Mouse (Mus musculus): ENCODE measurements at regions not wholly inside any gene's neighbourhood (a gene's known extent, or its start where the extent isn't known, plus 50 kb on each side); places are given as distances from the start of the nearest gene placed in this dataset.

- DNase-seq (ENCODE audit: low spot score in 2 of 2) = no peak
Measured at GRCm38 (mm10) chr3:34465040-34465831, 185.0 kb upstream of the Sox2 start.

GRCm38 (mm10) chr3:34458766-34459165, 191.4 kb upstream of the Sox2 start:
- DNase-seq (ENCODE audit: low spot score in 2 of 2) = no peak

GRCm38 (mm10) chr3:34457821-34458220, 192.4 kb upstream of the Sox2 start:
- no peak for DNase-seq (ENCODE audit: low spot score in 2 of 2)

GRCm38 (mm10) chr3:34456488-34457433, 193.4 kb upstream of the Sox2 start:
- DNase-seq (ENCODE audit: low spot score in 2 of 2) = no peak

GRCm38 (mm10) chr3:34454026-34454624, 196.1 kb upstream of the Sox2 start:
- no peak for DNase-seq (ENCODE audit: low spot score in 2 of 2)

- DNase-seq (ENCODE audit: low spot score in 2 of 2) = peak in 1 of 2 experiments; percentile 37
Measured at GRCm38 (mm10) chr3:34445354-34445753, 204.9 kb upstream of the Sox2 start.

DNA sequence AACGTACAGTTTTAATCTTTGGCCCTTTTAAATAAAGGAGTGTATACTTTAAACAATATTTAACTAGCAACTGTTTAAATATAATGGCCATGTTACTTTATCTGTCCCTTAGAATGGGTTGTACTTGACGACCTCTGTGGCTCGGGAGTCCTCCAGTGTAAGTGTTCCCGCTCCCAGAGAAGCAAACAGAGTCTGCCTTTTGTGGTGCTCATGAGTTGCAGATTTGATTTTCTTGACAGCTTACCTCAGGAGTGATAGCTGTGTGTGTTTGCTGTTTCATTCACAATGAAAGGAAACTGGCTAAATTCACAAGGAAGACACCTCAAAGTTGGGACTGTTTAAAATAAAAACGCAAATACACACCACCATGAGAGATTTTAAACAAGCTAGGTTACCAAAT, 205.4 kb upstream of the Sox2 start:
- no peak for DNase-seq (ENCODE audit: low spot score in 2 of 2)

DNA sequence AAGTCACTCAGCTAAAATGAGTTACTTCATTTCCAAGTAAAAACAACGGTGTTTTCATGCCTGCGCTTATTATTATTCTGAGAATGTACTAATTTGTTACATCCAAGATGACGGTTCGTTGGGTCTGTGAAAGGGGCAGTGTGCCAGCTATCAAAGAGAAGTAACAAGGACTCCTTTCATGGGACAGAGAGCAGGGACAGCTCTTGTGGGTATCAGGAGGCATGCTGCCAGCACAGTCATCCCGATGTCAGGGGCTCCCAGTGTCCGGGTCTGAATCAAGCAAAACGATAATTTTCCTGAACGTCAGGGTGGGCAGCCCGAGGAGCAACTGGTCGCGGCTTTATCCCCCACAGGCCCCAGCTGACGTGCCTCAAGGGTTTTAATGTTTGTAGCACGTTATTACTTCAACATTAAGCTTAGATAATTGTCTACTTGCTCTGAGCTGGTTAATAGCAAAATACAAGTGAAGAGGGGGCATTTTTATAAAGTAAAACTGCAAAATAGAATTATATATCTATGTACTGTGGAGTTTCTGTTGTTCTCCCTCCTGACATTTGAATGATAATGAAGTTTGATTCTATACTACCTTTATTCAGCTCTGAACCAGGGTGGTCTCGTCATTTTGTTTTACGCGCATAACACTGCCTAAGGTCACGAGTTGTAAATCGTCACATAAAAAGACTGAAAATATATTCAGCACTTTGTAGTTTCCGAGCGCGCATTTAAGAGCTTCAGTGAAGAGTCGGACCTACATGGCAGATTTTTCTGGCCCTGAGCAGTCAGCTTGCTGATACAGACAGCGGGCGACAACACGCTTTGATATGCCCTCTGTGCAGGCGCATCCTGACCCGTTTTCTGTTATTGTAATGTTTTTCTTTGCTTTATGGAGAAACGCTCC, 206.2 kb upstream of the Sox2 start:
- DNase-seq (ENCODE audit: low spot score in 2 of 2) = peak; percentile 54 to 68

DNA sequence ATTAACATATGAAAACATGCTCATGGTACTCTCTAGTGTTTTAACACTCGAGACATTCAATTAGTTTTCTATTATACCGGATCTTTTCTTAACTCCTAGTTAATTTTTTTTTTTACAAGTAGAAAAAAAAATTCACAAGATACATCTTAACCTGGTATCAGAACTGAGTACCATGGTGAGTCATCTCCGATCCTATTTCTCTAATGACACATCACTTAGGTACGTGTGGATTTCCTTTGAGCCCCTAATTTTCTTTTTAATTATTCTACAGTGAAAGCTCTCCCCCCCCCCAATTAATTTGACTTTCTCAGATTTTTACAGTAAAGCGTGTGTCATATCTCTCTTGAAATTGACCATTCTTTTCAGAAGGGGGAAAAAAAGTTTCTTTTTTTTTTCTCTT, 206.9 kb upstream of the Sox2 start:
- DNase-seq (ENCODE audit: low spot score in 2 of 2) = no peak

GRCm38 (mm10) chr3:34441792-34442191, 208.4 kb upstream of the Sox2 start:
- no peak for DNase-seq (ENCODE audit: low spot score in 2 of 2)

GRCm38 (mm10) chr3:34441266-34441665, 208.9 kb upstream of the Sox2 start:
- no peak for DNase-seq (ENCODE audit: low spot score in 2 of 2)

DNA sequence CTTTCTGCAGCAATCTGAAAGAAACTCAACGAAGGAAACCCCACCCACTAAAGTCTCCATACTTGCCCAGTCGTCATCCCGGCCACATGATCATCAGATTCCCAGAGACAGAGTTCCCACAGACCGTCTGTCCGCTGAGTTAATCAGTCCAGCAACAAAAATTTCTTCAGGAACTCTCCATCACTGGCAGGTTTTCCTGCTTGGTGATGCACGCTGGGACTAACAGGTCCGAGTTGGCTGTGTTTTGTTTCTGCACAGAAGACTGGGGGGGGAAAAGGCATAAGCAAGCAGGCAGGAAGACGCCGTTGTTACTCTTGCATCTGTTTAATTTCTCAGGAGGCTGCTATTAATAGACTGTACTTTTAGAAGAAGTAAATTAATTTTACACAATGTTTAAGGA, 215.3 kb upstream of the Sox2 start:
- DNase-seq (ENCODE audit: low spot score in 2 of 2) = no peak

- DNase-seq (ENCODE audit: low spot score in 2 of 2) = no peak
Measured at GRCm38 (mm10) chr3:34427967-34428366, 222.2 kb upstream of the Sox2 start.

- DNase-seq (ENCODE audit: low spot score in 2 of 2) = no peak
Measured at GRCm38 (mm10) chr3:34427495-34427894, 222.7 kb upstream of the Sox2 start.

DNA sequence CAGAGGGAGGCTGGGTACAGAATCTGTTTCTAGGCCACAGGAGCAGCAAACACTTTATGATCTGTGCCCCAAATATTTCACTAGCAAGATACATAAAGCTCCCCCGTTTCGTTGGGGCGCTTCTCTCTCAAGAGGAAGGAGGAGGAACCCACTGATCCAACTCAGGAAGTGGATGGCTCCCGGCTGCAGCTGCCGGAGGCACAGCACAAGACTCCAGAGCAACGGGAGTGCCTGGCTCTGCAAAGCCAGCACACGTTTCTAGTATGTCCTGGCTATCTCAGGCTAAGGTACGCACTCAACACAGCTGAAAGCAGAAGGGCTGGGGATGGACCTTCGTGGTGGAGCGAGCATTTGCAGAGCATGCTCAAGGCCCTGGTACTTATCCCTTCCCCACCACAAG, 223.2 kb upstream of the Sox2 start:
- no peak for DNase-seq (ENCODE audit: low spot score in 2 of 2)

DNA sequence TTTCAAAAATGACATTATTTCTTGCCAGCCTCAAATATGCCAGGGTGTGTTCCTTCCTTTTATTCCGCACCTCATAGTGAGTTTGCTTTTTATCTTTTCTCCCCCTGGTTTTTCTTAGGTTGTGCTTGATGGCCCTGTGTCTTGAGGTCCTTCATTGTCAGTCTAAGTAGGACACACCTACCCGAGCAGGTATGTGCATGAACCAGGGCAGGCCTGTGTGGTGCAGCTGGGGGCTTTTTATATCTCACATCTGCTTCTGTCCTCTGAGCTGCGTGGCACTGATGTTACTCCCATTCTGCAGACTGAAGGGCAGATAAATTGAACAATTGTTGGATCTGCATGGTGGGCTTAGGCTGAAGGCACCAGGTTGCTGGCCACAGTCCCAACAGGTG, 238.3 kb upstream of the Sox2 start:
- no peak for DNase-seq (ENCODE audit: low spot score in 2 of 2)

GRCm38 (mm10) chr3:34411142-34411914, 238.9 kb upstream of the Sox2 start:
- DNase-seq (ENCODE audit: low spot score in 2 of 2) = no peak

DNA sequence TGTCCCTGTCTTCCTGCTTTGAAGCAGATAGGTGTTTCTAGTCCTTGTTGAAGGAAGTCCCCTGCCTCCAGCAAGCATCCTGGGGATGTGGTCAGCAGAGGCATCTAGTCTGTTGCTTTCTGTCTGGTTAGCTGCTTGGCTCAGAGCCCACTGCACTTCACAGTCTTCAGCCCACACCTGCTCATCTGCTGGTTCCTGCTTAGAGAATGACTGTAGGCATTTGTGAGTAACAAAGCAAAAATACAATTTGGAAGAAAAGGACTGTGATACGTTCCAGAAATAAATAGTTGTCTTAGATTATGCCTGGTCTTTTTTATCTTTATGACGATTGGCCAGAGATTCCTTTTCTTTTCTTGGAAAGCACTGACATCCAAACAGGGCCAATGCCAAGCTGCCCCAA, 246.6 kb upstream of the Sox2 start:
- DNase-seq (ENCODE audit: low spot score in 2 of 2) = no peak

DNA sequence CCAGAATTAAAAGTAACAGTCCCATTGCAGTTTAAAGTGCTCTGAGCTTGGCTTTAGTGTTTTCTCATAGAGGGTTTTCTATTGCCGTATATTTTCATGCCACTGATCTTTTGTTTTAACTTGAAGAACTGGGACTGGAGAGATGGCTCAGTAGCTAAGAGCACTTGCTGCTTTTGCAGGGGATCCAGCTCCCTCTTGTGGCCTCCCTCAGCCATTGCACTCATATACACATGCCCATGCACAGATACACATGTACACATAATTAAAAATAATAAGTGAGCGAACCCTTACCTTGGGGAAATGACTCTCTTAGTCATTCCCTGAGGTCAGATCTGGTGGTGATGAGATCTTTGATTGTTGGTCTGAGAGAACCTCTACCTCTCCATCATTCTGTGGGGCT, 258.9 kb upstream of the Sox2 start:
- no peak for DNase-seq (ENCODE audit: low spot score in 2 of 2)

- DNase-seq (ENCODE audit: low spot score in 2 of 2) = no peak
Measured at GRCm38 (mm10) chr3:34384965-34385505, 265.2 kb upstream of the Sox2 start.

Data from frontal cortex, postnatal 14 days (tissue).